Mouse (Mus musculus) testis, adult 2 months (tissue): ENCODE results near the gene Tnnt3.

ENCODE experiments used
- CTCF ChIP-seq: fragments of 200-500 bp; IDR thresholded peaks from 2 replicates; pipeline ENCODE4 v1.5.1; 2012; ENCODE audit warnings: low read depth, mild to moderate bottlenecking, inconsistent platforms, low read length, moderate library complexity; ENCODE audit not compliant: control insufficient read depth, insufficient read depth, insufficient replicate concordance
- POLR2A ChIP-seq: fragments of 200-500 bp; IDR thresholded peaks from 2 replicates; pipeline ENCODE4 v1.6.1; 2012; ENCODE audit warnings: low read depth, mild to moderate bottlenecking, inconsistent platforms, low read length, moderate library complexity; ENCODE audit not compliant: control insufficient read depth

DNA sequence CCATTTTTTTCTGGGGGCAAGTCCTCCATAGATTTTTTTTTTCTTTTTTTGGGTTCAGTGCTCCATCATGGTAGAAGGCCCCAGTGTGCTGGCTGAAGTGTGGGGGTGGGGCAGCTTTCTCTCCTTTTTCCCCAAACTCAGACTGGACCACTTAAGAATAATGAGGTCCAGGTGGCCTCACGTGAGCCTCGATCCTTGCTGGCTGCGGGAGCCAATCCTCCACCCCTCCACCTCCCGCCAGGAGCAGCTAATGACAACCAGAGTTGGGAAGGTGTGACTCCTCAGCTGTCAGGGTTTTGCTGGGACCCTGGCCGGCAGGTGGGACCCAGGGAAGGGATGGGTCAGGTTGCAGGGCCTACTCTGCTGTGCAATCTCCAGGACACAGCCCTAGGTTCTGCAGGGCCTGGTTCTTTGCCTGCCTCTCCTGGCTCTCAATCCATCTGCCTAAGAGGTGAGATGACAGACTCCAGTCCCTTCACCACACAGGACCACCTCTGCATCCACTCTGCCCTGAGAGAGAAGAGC is 61.1 kb downstream of the Tnnt3 start:
- TF ChIP-seq POLR2A (no peak), CTCF (no peak)
